Mouse (Mus musculus) liver, embryonic 15.5 days (tissue): Measurements from ENCODE around the gene Tmem116. TPM values are rescaled to one million over a fixed set of nuclear protein-coding genes. Genes with fewer than 3 reads are reported as not detected.

Experiments
- ATAC-seq: fragments of 200-750 bp; cut with Nextera tagmentation; 2 replicates; pipeline ENCODE4 v1.8.0; 2017; ENCODE audit warnings: moderate number of reproducible peaks, mild to moderate bottlenecking, moderate library complexity; ENCODE audit not compliant: insufficient read depth
- H3K27ac ChIP-seq: fragments of 300-500 bp; sonication (generic); replicated peaks from 2 replicates; pipeline ENCODE4 v1.5.1; 2015; ENCODE audit warnings: mild to moderate bottlenecking, inconsistent platforms
- H3K27me3 ChIP-seq: fragments of 300-500 bp; sonication (generic); 2 replicates; pipeline ENCODE4 v1.6.1; 2015; ENCODE audit warnings: mild to moderate bottlenecking, inconsistent platforms
- H3K36me3 ChIP-seq: fragments of 300-500 bp; sonication (generic); replicated peaks from 2 replicates; pipeline ENCODE4 v1.6.1; 2015; ENCODE audit warnings: moderate library complexity, mild to moderate bottlenecking, inconsistent platforms
- H3K4me1 ChIP-seq: fragments of 300-500 bp; sonication (generic); replicated peaks from 2 replicates; pipeline ENCODE4 v1.6.1; 2015; ENCODE audit warnings: inconsistent platforms
- H3K4me2 ChIP-seq: fragments of 300-500 bp; sonication (generic); 2 replicates; pipeline ENCODE4 v1.6.1; 2015; ENCODE audit warnings: moderate library complexity, mild to moderate bottlenecking, inconsistent platforms
- H3K4me3 ChIP-seq: fragments of 300-500 bp; sonication (generic); replicated peaks from 2 replicates; pipeline ENCODE4 v1.5.1; 2015; ENCODE audit warnings: mild to moderate bottlenecking, inconsistent platforms
- H3K9ac ChIP-seq: fragments of 300-500 bp; sonication (generic); 2 replicates; pipeline ENCODE4 v1.6.1; 2015; ENCODE audit warnings: moderate library complexity, mild to moderate bottlenecking, inconsistent platforms
- H3K9me3 ChIP-seq: fragments of 300-500 bp; sonication (generic); replicated peaks from 2 replicates; pipeline ENCODE4 v1.6.1; 2016; ENCODE audit warnings: inconsistent platforms
- WGBS: fragments of 180-500 bp; shearing (Covaris S2); methylation state at CpG from one replicate; pipeline ENCODE4 v1.1.7; 2015; ENCODE audit warnings: mixed read lengths; ENCODE audit not compliant: insufficient replicate concordance; 5-methylcytosine and 5-hydroxymethylcytosine counted together
- polyA plus RNA-seq: library from polyadenylated mRNA; unstranded; fragments of >200 nt; fragmentation: Nextera tagmentation; extraction: Ambion mirVana; gene quantifications from 2 replicates; pipeline ENCODE4 v1.2.1, GENCODE M21; 2015

Tmem116 gene
- polyA plus RNA-seq, 1 experiment from 2014 or later = 0.81 TPM

GRCm38 (mm10) chr5:121566035-121566681 is 114.5 kb downstream of the Tmem116 start:
- Histone ChIP-seq H3K9me3 (no peaks in the 10 kb centered on the region), H3K9ac (no peak overlapping the region), H3K4me3 (no peak overlapping the region), H3K4me2 (no peak overlapping the region), H3K27me3 (no peaks in the 10 kb centered on the region), H3K36me3 (peaks cover 40% of the 10 kb centered on the region), H3K4me1 (peaks cover 14% of the 10 kb centered on the region), H3K27ac (0 out of 2 replicates have a peak overlapping the region, but pooled peaks have one; percentile 14)
- peak; percentile 47; the same call in 1 of the 2 replicates for ATAC-seq
- WGBS = 72% methylated on average over 16 of the region's 16 CpGs

- WGBS = 82% methylated on average over 9 of the region's 9 CpGs
- Histone ChIP-seq H3K9ac (no peak overlapping the region), H3K27me3 (no peaks in the 10 kb centered on the region), H3K4me1 (peaks cover 7% of the 10 kb centered on the region), H3K36me3 (peaks cover 77% of the 10 kb centered on the region), H3K9me3 (no peaks in the 10 kb centered on the region), H3K27ac (no peak overlapping the region), H3K4me2 (no peak overlapping the region), H3K4me3 (no peak overlapping the region)
- no peak for ATAC-seq
Measured at GRCm38 (mm10) chr5:121569881-121570420, 118.3 kb downstream of the Tmem116 start.

- Histone ChIP-seq H3K36me3 (peaks cover 85% of the 10 kb centered on the region), H3K4me1 (no peaks in the 10 kb centered on the region; the same call in none of the 2 replicates), H3K4me2 (no peak overlapping the region), H3K9ac (no peak overlapping the region), H3K27me3 (no peaks in the 10 kb centered on the region), H3K27ac (no peak overlapping the region), H3K4me3 (no peak overlapping the region), H3K9me3 (no peaks in the 10 kb centered on the region)
- WGBS = 77% methylated on average over 1 of the region's 1 CpGs
- ATAC-seq = no peak
Measured at GRCm38 (mm10) chr5:121570787-121571186, 119.1 kb downstream of the Tmem116 start.

Other genes with a start within 250 kb of the Tmem116 start
- gene Rpl6, start 247.4 kb upstream of the Tmem116 start, polyA plus RNA-seq = 294 and 338 TPM in 2 replicates
- 10.1 and 12.0 TPM in 2 replicates for gene Hectd4, start 231.7 kb upstream of the Tmem116 start, polyA plus RNA-seq
- 22.8 and 25.9 TPM in 2 replicates for gene Trafd1, start 66.3 kb upstream of the Tmem116 start, polyA plus RNA-seq
- 19.2 and 20.0 TPM in 2 replicates for gene Naa25, start 54.0 kb upstream of the Tmem116 start, polyA plus RNA-seq
- gene Erp29, start 613 bp downstream of the Tmem116 start, polyA plus RNA-seq = 87.0 and 94.4 TPM in 2 replicates
- not detected in 2 replicates for gene Adam1b, start 51.5 kb downstream of the Tmem116 start, polyA plus RNA-seq
- 0.21 and 0.41 TPM in 2 replicates for gene Adam1a, start 93.6 kb downstream of the Tmem116 start, polyA plus RNA-seq
- gene Gm42878, start 93.6 kb downstream of the Tmem116 start, polyA plus RNA-seq = not detected in 2 replicates
- 22.9 and 30.0 TPM in 2 replicates for gene Mapkapk5, start 94.0 kb downstream of the Tmem116 start, polyA plus RNA-seq
- gene Aldh2, start 141.9 kb downstream of the Tmem116 start, polyA plus RNA-seq = 181 and 210 TPM in 2 replicates
- 1.2 and 2.4 TPM in 2 replicates for gene Acad12, start 167.0 kb downstream of the Tmem116 start, polyA plus RNA-seq
- gene Acad10, start 208.6 kb downstream of the Tmem116 start, polyA plus RNA-seq = 3.2 and 4.0 TPM in 2 replicates
- gene Brap, start 208.7 kb downstream of the Tmem116 start, polyA plus RNA-seq = 22.1 and 27.5 TPM in 2 replicates